27 mouse cellular contexts compared by ENCODE assay signal in the genomic region with DNA sequence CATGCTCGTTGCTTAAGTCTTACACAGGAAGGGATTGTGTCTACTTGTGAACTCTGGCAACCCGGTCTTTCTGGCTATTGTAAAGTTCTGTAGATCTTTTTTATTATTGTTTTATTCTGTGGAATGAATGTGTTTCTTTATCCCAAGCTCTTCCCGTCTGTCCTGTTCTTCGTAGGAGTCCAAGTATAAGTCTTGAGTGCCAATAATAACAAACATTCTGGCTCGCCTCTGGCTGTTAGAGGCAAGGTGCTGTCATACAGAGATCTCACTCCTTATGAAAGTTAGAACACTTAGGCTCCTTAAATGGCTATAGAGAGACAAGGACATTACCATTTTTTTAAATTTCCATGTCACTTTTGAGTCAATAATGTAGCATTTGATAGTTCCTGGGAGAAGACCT. TPM values are rescaled to one million over a fixed set of nuclear protein-coding genes. Genes with fewer than 3 reads are reported as not detected.
DNase-seq lines count a peak whose midpoint lies in the region; ATAC-seq lines count a peak whose summit lies in the region.
"Had no signal": no experiment of that assay in that cellular context is flagged by ENCODE, and none has a peak within 500 bp of the region (broad histone marks: within the 10 kb centered on the region; RNA-seq: fewer than 3 reads in every experiment).

No protein-coding gene starts in this region.

- no peak for ATAC-seq in heart, embryonic 13.5 days (ENCODE audit: extremely low read depth, insufficient number of reproducible peaks, low FRiP score, low TSS enrichment)
- ATAC-seq: forebrain, embryonic 14.5 days; inflammation-experienced regulatory T-cells, adult 6 months; midbrain, embryonic 16.5 days; Patski had no signal

- WGBS in heart, embryonic 13.5 days = 50% methylated on average over 5 of the region's 5 CpGs
- WGBS in heart, embryonic 10.5 days = 65% methylated on average over 5 of the region's 5 CpGs

- peak overlapping the region; percentile 75 for H3K27ac ChIP-seq in heart, embryonic 13.5 days (replicated peaks)
- no peak overlapping the region for H3K27ac ChIP-seq in heart, embryonic 10.5 days
- H3K27ac ChIP-seq: embryonic facial prominence, embryonic 12.5 days; hindbrain, embryonic 14.5 days; limb, embryonic 15.5 days; liver, embryonic 14.5 days; midbrain, embryonic 10.5 days; neural tube, embryonic 13.5 days had no signal

- peak; percentile 15 for DNase-seq in gastrocnemius, adult 18-20 months (ENCODE audit: low spot score)
- no peak for DNase-seq in gastrocnemius, postnatal 36 days
- no peak for DNase-seq in heart, embryonic 10.5 days (ENCODE audit: low spot score)
- DNase-seq in 3134 (ENCODE audit: extremely low read depth, insufficient read length, low spot score) = peak; percentile 27
- DNase-seq in gonadal fat pad, adult 2 months (ENCODE audit: low read depth) = peak; percentile 89
- no peak for DNase-seq in cerebellum, adult 18-20 months
- DNase-seq in frontal cortex, postnatal 36 days (ENCODE audit: low spot score in 2 of 2) = no peak
- DNase-seq: adrenal gland, adult 2 months; cerebellum, adult 11 months; cerebellum, postnatal 10 days; gastrocnemius, postnatal 10 days; kidney, postnatal 4 days; thymus, postnatal 14 days had no signal

- no peaks in the 10 kb centered on the region for H3K36me3 ChIP-seq in heart, embryonic 13.5 days
- no peaks in the 10 kb centered on the region for H3K36me3 ChIP-seq in heart, embryonic 10.5 days
- H3K36me3 ChIP-seq: embryonic facial prominence, embryonic 12.5 days; kidney, embryonic 15.5 days; limb, embryonic 15.5 days; midbrain, embryonic 10.5 days; neural tube, embryonic 13.5 days had no signal

- no peak overlapping the region for H3K9ac ChIP-seq in heart, embryonic 13.5 days
- H3K9ac ChIP-seq: embryonic facial prominence, embryonic 12.5 days; hindbrain, embryonic 14.5 days; kidney, embryonic 15.5 days; limb, embryonic 15.5 days; liver, embryonic 14.5 days; neural tube, embryonic 13.5 days had no signal

- no peaks in the 10 kb centered on the region for H3K27me3 ChIP-seq in heart, embryonic 13.5 days (replicated peaks)
- no peaks in the 10 kb centered on the region; the same call in 1 of the 2 replicates for H3K27me3 ChIP-seq in heart, embryonic 10.5 days (ENCODE audit: insufficient read depth, poor library complexity, severe bottlenecking)
- H3K27me3 ChIP-seq: embryonic facial prominence, embryonic 12.5 days; kidney, embryonic 15.5 days; limb, embryonic 15.5 days; neural tube, embryonic 13.5 days; Patski had no signal

- H3K4me2 ChIP-seq in heart, embryonic 13.5 days = no peak overlapping the region
- H3K4me2 ChIP-seq: embryonic facial prominence, embryonic 12.5 days; hindbrain, embryonic 14.5 days; kidney, embryonic 15.5 days; limb, embryonic 15.5 days; neural tube, embryonic 13.5 days had no signal

- no peaks in the 10 kb centered on the region for H3K9me3 ChIP-seq in heart, embryonic 13.5 days
- H3K9me3 ChIP-seq in heart, embryonic 10.5 days = no peaks in the 10 kb centered on the region
- H3K9me3 ChIP-seq: embryonic facial prominence, embryonic 12.5 days; kidney, embryonic 15.5 days; limb, embryonic 15.5 days; midbrain, embryonic 10.5 days; neural tube, embryonic 13.5 days had no signal

- 0 out of 2 replicates have a peak, but pooled peaks cover 5% of the 10 kb centered on the region for H3K4me1 ChIP-seq in heart, embryonic 13.5 days
- H3K4me1 ChIP-seq in heart, embryonic 10.5 days = no peaks in the 10 kb centered on the region
- H3K4me1 ChIP-seq: embryonic facial prominence, embryonic 12.5 days; kidney, embryonic 15.5 days; limb, embryonic 15.5 days; midbrain, embryonic 10.5 days had no signal

- intact Hi-C loops in gastrocnemius, postnatal 36 days (cut with DNase I) = loop anchor here (5.0 kb wide), 1 partner anchor 76 kb away; no protein-coding TSS in a partner anchor

- no peak overlapping the region for H3K4me3 ChIP-seq in heart, embryonic 13.5 days
- H3K4me3 ChIP-seq in heart, embryonic 10.5 days = no peak overlapping the region
- H3K4me3 ChIP-seq: embryonic facial prominence, embryonic 12.5 days; erythroblast, embryonic 14.5 days; kidney, embryonic 15.5 days; limb, embryonic 15.5 days; midbrain, embryonic 10.5 days; myocyte; neural tube, embryonic 13.5 days had no signal

RNA-seq across cellular contexts. Expression of a gene that starts 4.6 kb away (rescaled TPM):
- not detected for total RNA-seq in gastrocnemius, adult 18-20 months (2021)
- total RNA-seq in gastrocnemius, postnatal 36 days (2021) = not detected
- polyA plus RNA-seq in heart, embryonic 13.5 days (2015; fragmentation: Nextera tagmentation; extraction: Ambion mirVana) = 0.29 TPM in 1 of 2 replicates, not detected in the other
- 0.26 TPM in 1 of 2 replicates, not detected in the other for polyA plus RNA-seq in heart, embryonic 10.5 days (2016; fragmentation: Nextera tagmentation; extraction: Ambion mirVana)
- polyA plus RNA-seq in gonadal fat pad, adult 2 months (2012; rRNA removed) = 0.13 and 0.15 TPM in 2 replicates
- polyA plus RNA-seq: adrenal gland, adult 2 months; erythroblast, embryonic 14.5 days; forebrain, embryonic 14.5 days; inflammation-experienced regulatory T-cells, adult 6 months had no signal

RNA-seq across cellular contexts. Expression of a gene that starts 41.5 kb away (rescaled TPM):
- under 1 TPM; 0.18 to 0.36 TPM for total RNA-seq in gastrocnemius, adult 18-20 months (2021)
- total RNA-seq in gastrocnemius, postnatal 36 days (2021) = under 1 TPM; 0.32 to 0.43 TPM
- polyA plus RNA-seq in heart, embryonic 13.5 days (2015; fragmentation: Nextera tagmentation; extraction: Ambion mirVana) = 3.5 and 3.9 TPM in 2 replicates
- 1.4 and 2.8 TPM in 2 replicates for polyA plus RNA-seq in heart, embryonic 10.5 days (2016; fragmentation: Nextera tagmentation; extraction: Ambion mirVana)
- polyA plus RNA-seq in gonadal fat pad, adult 2 months (2012; rRNA removed) = 1.8 and 2.7 TPM in 2 replicates

Comparison
In these comparisons a context has a peak if more than half of its experiments do, and no peak if none do; other contexts are left out.
1. DNase-seq: peak in gastrocnemius, adult 18-20 months (single experiment), 3134 (single experiment) and gonadal fat pad, adult 2 months (single experiment); none in gastrocnemius, postnatal 36 days (0 of 2), heart, embryonic 10.5 days (single experiment), cerebellum, adult 18-20 months (0 of 2) and frontal cortex, postnatal 36 days (0 of 2).